Mouse (Mus musculus): ENCODE measurements around the gene Tubb5. TPM values are rescaled to one million over a fixed set of nuclear protein-coding genes. Genes with fewer than 3 reads are reported as not detected.
A peak's percentile ranks its signal among the peaks of the same experiment; 100 is the strongest.

Tubb5 gene
- polyA plus RNA-seq, 1 experiment from 2014 or later, result 1,416 TPM

DNA sequence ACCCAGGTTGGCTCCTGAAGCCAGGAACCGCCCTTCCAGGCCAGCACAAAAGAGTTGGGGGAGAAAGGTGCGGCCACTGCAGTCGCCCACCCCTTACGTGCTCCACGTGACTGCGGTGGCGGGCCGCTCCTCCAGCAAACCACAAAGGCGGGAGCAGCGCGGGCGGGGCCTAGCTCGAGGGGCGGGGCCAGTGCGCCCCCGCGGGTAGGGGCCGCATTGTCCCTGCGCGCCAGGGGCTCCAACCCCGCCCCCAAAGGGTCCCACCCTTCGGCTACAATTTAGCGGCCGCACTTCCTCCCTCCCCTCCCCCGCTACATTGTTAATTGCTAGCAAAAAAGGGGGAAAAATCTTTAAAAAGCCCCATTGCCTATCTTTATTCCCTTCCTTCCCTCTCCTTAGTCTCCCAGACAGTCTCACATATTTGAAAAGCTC is 1.1 kb downstream of the Tubb5 start:
- Histone ChIP-seq H3K36me3 (ENCODE audit: control insufficient read depth, insufficient read depth, low read length) (peaks cover 26% of the 10 kb centered on the region), H3K27ac (replicated peaks; ENCODE audit: low read depth, low read length) (peak overlapping the region; percentile 96), H3K4me2 (ENCODE audit: low read depth, severe bottlenecking) (peak overlapping the region; percentile 73), H3K9ac (ENCODE audit: low read length) (peak overlapping the region; percentile 99), H3K4me3 (ENCODE audit: low read depth, low read length) (peak overlapping the region; percentile 60), H3K9me3 (ENCODE audit: control insufficient read depth, low read length) (no peaks in the 10 kb centered on the region), H3K4me1 (ENCODE audit: control insufficient read depth, insufficient read depth, low read length) (peaks cover 16% of the 10 kb centered on the region), H3K27me3 (ENCODE audit: control insufficient read depth, insufficient read depth, low read length) (no peaks in the 10 kb centered on the region)
- 0% methylated on average over 18 of the region's 25 CpGs for WGBS
- ATAC-seq (ENCODE audit: insufficient number of reproducible peaks, low FRiP score, low TSS enrichment, low read depth), result peak; percentile 23; the same call in 1 of the 2 replicates
- peak; percentile 97 for DNase-seq (ENCODE audit: low spot score)

DNA sequence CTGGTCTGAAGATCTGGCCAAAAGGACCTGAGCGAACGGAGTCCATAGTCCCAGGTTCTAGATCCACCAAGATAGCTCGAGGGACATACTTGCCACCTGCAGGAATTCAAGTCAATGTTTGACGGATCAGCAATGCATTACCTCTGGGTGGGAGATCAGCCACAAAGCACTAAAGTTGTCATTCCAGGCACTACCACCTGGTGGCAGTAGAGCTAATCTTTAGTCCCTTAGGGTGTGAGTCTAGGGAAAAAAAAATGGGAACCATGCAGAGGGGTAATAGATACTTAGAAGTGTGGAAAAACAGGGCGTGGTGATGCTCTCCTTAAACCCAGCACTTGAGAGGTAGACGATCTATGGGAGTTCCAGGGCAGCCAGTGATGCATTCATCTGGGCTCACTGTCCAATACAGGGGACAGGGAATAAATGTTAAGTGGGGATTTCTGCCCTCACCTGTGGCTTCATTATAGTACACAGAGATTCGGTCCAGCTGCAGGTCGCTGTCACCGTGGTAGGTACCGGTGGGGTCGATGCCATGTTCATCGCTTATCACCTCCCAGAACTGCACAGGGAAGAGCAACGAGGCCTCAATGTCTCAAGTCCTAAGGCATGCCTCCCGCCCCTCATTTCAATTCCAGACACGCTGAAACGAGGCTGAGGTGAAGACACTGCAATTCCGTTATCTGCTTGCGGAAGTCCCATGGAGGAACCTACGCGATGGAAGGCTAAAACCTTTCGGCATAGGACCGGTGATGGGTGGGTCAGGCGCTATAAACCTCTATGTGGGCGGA is 1.7 kb downstream of the Tubb5 start:
- peak overlapping the region; percentile 60 for H3K4me3 ChIP-seq (ENCODE audit: low read depth, low read length)
- peaks cover 16% of the 10 kb centered on the region for H3K4me1 ChIP-seq (ENCODE audit: control insufficient read depth, insufficient read depth, low read length)
- peak overlapping the region; percentile 73 for H3K4me2 ChIP-seq (ENCODE audit: low read depth, severe bottlenecking)
- peak overlapping the region; percentile 96; the same call in 1 of the 2 replicates for H3K27ac ChIP-seq (replicated peaks; ENCODE audit: low read depth, low read length)
- WGBS, result 9% methylated on average over 24 of the region's 24 CpGs
- no peaks in the 10 kb centered on the region for H3K27me3 ChIP-seq (ENCODE audit: control insufficient read depth, insufficient read depth, low read length)
- DNase-seq (ENCODE audit: low spot score) (peak; percentile 88), ATAC-seq (ENCODE audit: insufficient number of reproducible peaks, low FRiP score, low TSS enrichment, low read depth) (no peak)
- no peaks in the 10 kb centered on the region for H3K9me3 ChIP-seq (ENCODE audit: control insufficient read depth, low read length)
- peaks cover 26% of the 10 kb centered on the region for H3K36me3 ChIP-seq (ENCODE audit: control insufficient read depth, insufficient read depth, low read length)
- peak overlapping the region; percentile 99 for H3K9ac ChIP-seq (ENCODE audit: low read length)

DNA sequence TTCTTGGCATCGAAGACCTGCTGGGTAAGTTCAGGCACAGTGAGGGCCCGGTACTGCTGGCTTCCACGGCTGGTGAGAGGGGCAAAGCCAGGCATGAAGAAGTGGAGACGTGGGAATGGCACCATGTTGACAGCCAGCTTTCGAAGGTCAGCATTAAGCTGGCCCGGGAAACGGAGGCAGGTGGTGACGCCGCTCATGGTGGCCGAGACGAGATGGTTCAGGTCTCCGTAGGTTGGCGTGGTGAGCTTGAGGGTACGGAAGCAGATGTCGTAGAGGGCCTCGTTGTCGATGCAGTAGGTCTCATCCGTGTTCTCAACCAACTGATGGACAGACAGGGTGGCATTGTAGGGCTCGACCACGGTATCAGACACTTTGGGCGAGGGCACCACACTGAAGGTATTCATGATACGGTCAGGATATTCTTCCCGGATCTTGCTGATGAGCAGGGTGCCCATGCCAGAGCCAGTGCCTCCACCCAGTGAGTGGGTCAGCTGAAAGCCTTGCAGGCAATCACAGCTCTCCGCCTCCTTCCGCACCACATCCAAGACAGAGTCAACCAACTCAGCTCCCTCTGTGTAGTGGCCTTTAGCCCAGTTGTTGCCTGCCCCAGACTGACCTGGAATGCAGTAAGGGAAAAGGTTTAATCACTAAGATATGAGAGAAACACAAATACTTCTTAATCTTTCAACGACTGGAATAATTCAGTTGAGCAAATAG is 2.5 kb downstream of the Tubb5 start:
- Histone ChIP-seq H3K9ac (ENCODE audit: low read length) (peak overlapping the region; percentile 99; the same call in 1 of the 2 replicates), H3K4me1 (ENCODE audit: control insufficient read depth, insufficient read depth, low read length) (peaks cover 16% of the 10 kb centered on the region), H3K36me3 (ENCODE audit: control insufficient read depth, insufficient read depth, low read length) (peaks cover 29% of the 10 kb centered on the region), H3K4me3 (ENCODE audit: low read depth, low read length) (peak overlapping the region; percentile 60), H3K27ac (replicated peaks; ENCODE audit: low read depth, low read length) (no peak overlapping the region), H3K27me3 (ENCODE audit: control insufficient read depth, insufficient read depth, low read length) (no peaks in the 10 kb centered on the region), H3K9me3 (ENCODE audit: control insufficient read depth, low read length) (no peaks in the 10 kb centered on the region), H3K4me2 (ENCODE audit: low read depth, severe bottlenecking) (peak overlapping the region; percentile 73)
- DNase-seq (ENCODE audit: low spot score), result no peak
- 84% methylated on average over 26 of the region's 26 CpGs for WGBS
- ATAC-seq (ENCODE audit: insufficient number of reproducible peaks, low FRiP score, low TSS enrichment, low read depth), result no peak

DNA sequence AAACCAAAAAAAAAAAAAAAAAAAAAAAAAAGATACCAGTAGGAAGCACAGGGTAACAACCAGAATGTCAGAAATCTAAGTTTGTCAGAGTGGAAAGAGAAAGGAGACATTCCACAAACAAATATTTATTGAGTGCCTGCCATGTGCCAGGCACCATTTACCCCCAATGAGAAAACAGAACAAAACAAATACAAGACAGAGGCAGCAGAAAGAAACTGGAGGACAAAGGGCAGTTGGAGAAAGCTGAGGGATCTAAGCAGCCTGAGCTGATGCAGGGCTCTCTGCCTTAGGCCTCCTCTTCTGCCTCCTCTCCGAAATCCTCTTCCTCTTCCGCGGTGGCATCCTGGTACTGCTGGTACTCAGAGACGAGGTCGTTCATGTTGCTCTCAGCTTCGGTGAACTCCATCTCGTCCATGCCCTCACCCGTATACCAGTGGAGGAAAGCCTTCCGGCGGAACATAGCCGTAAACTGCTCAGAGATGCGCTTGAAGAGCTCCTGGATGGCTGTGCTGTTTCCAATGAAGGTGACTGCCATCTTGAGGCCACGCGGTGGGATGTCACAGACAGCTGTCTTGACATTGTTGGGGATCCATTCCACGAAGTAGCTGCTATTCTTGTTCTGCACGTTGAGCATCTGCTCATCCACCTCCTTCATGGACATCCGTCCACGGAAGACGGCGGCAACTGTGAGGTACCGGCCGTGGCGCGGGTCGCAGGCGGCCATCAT is 3.2 kb downstream of the Tubb5 start:
- DNase-seq (ENCODE audit: low spot score), result no peak
- Histone ChIP-seq H3K4me1 (ENCODE audit: control insufficient read depth, insufficient read depth, low read length) (peaks cover 21% of the 10 kb centered on the region), H3K27me3 (ENCODE audit: control insufficient read depth, insufficient read depth, low read length) (no peaks in the 10 kb centered on the region), H3K9me3 (ENCODE audit: control insufficient read depth, low read length) (no peaks in the 10 kb centered on the region), H3K9ac (ENCODE audit: low read length) (no peak overlapping the region; the same call in 1 of the 2 replicates), H3K36me3 (ENCODE audit: control insufficient read depth, insufficient read depth, low read length) (peaks cover 29% of the 10 kb centered on the region), H3K27ac (replicated peaks; ENCODE audit: low read depth, low read length) (no peak overlapping the region), H3K4me3 (ENCODE audit: low read depth, low read length) (peak overlapping the region; percentile 60), H3K4me2 (ENCODE audit: low read depth, severe bottlenecking) (peak overlapping the region; percentile 73)
- 76% methylated on average over 26 of the region's 26 CpGs for WGBS
- ATAC-seq (ENCODE audit: insufficient number of reproducible peaks, low FRiP score, low TSS enrichment, low read depth), result no peak

DNA sequence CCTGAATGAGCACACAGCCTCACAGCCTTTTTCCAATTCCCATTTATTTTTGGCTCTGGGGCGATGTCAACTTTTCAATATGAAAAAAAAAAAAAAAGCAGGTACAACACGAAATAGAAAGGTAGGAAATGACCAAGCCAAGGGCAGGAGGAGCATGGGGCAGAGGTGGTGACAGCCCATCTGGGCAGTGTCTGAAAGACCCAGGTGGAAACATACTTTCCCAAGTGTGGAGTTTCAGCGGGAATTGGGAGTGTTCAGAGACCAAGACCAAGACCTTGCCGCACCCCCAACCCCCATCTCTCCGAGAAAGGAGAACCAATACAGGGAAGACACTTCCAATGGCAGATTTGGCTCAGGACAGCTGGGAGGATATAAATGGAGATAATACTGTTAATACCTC is 4.2 kb downstream of the Tubb5 start:
- ATAC-seq (ENCODE audit: insufficient number of reproducible peaks, low FRiP score, low TSS enrichment, low read depth) (no peak), DNase-seq (ENCODE audit: low spot score) (no peak)
- WGBS, result 65% methylated on average over 5 of the region's 5 CpGs
- Histone ChIP-seq H3K9ac (ENCODE audit: low read length) (no peak overlapping the region), H3K27me3 (ENCODE audit: control insufficient read depth, insufficient read depth, low read length) (no peaks in the 10 kb centered on the region), H3K9me3 (ENCODE audit: control insufficient read depth, low read length) (no peaks in the 10 kb centered on the region), H3K4me1 (ENCODE audit: control insufficient read depth, insufficient read depth, low read length) (peaks cover 23% of the 10 kb centered on the region), H3K27ac (replicated peaks; ENCODE audit: low read depth, low read length) (no peak overlapping the region), H3K4me2 (ENCODE audit: low read depth, severe bottlenecking) (0 out of 2 replicates have a peak overlapping the region, but pooled peaks have one; percentile 15), H3K4me3 (ENCODE audit: low read depth, low read length) (no peak overlapping the region), H3K36me3 (ENCODE audit: control insufficient read depth, insufficient read depth, low read length) (peaks cover 29% of the 10 kb centered on the region)

DNA sequence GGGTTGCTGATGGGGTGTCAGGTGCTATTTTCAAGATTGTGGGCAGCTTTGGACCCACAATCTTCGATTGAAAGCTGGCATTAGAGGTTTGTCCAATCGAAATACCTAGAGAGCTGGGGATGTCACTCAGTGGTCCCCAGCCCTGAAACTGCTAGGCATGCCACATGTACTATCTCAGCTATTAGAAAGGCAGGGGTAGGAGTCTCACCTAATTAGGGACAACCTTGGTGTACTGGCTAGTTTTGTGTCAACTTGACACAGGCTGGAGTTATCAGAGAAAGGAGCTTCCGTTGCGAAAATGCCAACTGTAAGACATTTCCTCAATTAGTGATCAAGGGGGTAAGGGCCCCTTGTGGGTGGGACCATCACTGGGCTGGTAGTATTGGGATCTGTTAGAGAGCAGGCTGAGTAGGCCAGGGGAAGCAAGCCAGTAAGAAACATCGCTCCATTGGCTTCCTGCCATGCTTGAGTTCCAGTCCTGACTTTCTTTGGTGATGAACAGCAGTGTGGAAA is 4.8 kb downstream of the Tubb5 start:
- Histone ChIP-seq H3K9me3 (ENCODE audit: control insufficient read depth, low read length) (no peaks in the 10 kb centered on the region), H3K36me3 (ENCODE audit: control insufficient read depth, insufficient read depth, low read length) (peaks cover 29% of the 10 kb centered on the region), H3K27me3 (ENCODE audit: control insufficient read depth, insufficient read depth, low read length) (no peaks in the 10 kb centered on the region), H3K9ac (ENCODE audit: low read length) (no peak overlapping the region), H3K4me2 (ENCODE audit: low read depth, severe bottlenecking) (no peak overlapping the region), H3K4me3 (ENCODE audit: low read depth, low read length) (no peak overlapping the region), H3K4me1 (ENCODE audit: control insufficient read depth, insufficient read depth, low read length) (peaks cover 23% of the 10 kb centered on the region), H3K27ac (replicated peaks; ENCODE audit: low read depth, low read length) (no peak overlapping the region)
- WGBS, result 19% methylated on average over 5 of the region's 5 CpGs
- ATAC-seq (ENCODE audit: insufficient number of reproducible peaks, low FRiP score, low TSS enrichment, low read depth) (no peak), DNase-seq (ENCODE audit: low spot score) (peak; percentile 50)

DNA sequence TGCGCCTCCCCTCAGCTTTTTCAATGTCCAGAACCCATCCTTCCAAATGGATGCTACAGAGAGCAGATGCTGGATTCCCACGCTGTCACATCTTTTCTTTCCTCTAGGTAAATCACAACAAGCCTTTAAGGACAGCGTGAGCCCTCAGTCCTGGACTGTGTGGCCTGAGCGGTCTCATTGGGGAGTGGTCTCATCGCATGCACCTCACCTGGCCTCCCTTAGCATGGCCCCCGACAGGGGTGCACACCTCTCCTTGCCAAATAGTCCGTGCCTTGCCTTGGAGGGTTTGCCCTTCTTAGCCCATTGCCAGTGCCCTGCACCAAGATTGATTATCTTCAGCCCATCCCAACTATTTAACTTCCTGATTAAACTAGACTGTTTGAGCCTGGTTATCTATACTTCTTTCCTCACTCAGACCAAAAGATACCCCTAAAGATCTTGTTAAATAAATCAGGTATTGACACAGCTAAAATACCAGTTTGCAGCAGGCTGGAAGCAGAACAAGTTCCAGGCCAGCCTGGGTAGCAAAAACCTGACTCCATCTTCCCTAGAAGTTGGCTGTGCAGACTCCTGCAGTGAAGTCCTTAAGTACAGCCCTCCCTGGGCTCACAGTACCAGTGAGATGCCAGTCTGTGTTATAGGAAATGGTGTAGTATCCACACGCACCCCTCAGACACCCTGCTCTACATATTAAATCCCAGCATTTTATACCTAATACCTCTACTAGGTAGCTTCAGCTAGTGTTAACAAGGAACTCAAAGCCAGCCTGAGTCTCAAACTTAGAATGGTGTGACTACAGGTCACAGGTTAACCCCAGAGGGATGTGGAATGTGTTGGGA is 5.5 kb downstream of the Tubb5 start:
- Histone ChIP-seq H3K4me3 (ENCODE audit: low read depth, low read length) (no peak overlapping the region), H3K4me2 (ENCODE audit: low read depth, severe bottlenecking) (no peak overlapping the region), H3K36me3 (ENCODE audit: control insufficient read depth, insufficient read depth, low read length) (peaks cover 33% of the 10 kb centered on the region), H3K27me3 (ENCODE audit: control insufficient read depth, insufficient read depth, low read length) (no peaks in the 10 kb centered on the region), H3K4me1 (ENCODE audit: control insufficient read depth, insufficient read depth, low read length) (peaks cover 23% of the 10 kb centered on the region), H3K9ac (ENCODE audit: low read length) (no peak overlapping the region), H3K27ac (replicated peaks; ENCODE audit: low read depth, low read length) (no peak overlapping the region), H3K9me3 (ENCODE audit: control insufficient read depth, low read length) (no peaks in the 10 kb centered on the region)
- ATAC-seq (ENCODE audit: insufficient number of reproducible peaks, low FRiP score, low TSS enrichment, low read depth) (no peak), DNase-seq (ENCODE audit: low spot score) (peak; percentile 42)
- 69% methylated on average over 8 of the region's 8 CpGs for WGBS

All from limb, embryonic 11.5 days (tissue).